Mouse (Mus musculus) bone marrow, adult 2 months (tissue): ENCODE measurements around the gene Gm42878.

ENCODE experiments used
- CTCF ChIP-seq: fragments of 200-500 bp; IDR thresholded peaks from 2 replicates; pipeline ENCODE4 v1.5.1; 2011; ENCODE audit warnings: low read length, control low read depth; ENCODE audit not compliant: control insufficient read depth, insufficient read depth
- POLR2A ChIP-seq: fragments of 200-500 bp; IDR thresholded peaks from 2 replicates; pipeline ENCODE4 v1.6.1; 2011; ENCODE audit warnings: low read depth, mild to moderate bottlenecking, control low read depth, low read length, borderline replicate concordance; ENCODE audit not compliant: control insufficient read depth

DNA sequence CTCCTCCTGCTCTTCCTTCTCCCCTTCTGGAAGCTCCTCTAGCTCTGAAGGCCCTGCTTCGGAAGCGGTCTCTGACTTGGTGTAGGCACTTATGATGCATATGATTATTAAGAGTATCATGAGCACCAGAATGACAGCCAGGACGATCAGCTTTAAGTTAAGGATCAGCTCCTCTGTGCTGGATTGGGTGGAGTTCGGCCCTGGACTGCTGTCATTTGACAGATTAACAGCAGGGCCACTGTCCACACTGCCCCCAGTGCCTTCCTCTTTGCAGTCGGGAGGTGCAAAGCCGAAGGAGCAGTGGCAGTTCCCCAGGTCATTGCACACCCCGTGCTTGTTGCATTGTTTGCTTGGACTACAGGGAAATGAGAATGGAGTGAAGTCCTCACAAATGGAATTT is 44.6 kb downstream of the Gm42878 start:
- no peak for TF ChIP-seq POLR2A
- no peak for TF ChIP-seq CTCF
